Mouse (Mus musculus) spleen, adult 2 months (tissue): ENCODE measurements at regions not wholly inside any gene's neighbourhood (a gene's known extent, or its start where the extent isn't known, plus 50 kb on each side); places are given as distances from the start of the nearest gene placed in this dataset.

Experiments used
- CTCF ChIP-seq: fragments of 200-500 bp; IDR thresholded peaks from 2 replicates; pipeline ENCODE4 v1.5.1; 2011; ENCODE audit warnings: mild to moderate bottlenecking, inconsistent platforms; ENCODE audit not compliant: insufficient read depth, insufficient read length, insufficient replicate concordance; ENCODE audit errors: extremely low read depth
- POLR2A ChIP-seq: fragments of 200-500 bp; IDR thresholded peaks from 2 replicates; pipeline ENCODE4 v1.6.1; 2011; ENCODE audit warnings: low read depth, low read length, inconsistent platforms

DNA sequence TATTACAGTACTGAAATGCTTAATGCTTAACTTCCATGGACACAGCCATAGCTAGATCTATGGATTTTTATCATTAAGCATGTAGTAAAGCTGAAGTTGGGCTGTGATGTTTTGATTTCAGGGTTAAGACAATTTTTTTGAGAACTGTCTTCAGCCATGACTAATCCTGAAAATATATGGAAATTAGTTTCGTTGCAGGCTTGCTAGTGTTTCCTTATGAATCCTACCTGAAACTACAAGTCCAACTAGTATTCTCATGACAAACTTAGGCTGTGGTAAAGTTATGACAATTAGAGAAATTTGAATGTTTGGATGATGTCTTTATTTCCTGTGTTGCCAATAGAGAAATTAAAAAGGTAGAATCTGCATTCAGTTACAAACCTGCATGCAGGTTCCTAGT is 59.7 kb downstream of the Ccdc71l start:
- no peak for TF ChIP-seq POLR2A
- TF ChIP-seq CTCF = no peak
